Mouse (Mus musculus) liver, postnatal 0 days (tissue): Measurements from ENCODE around the gene Pitpnm2.

Source experiments
- CTCF ChIP-seq: sonication (generic); IDR thresholded peaks from 2 replicates; pipeline ENCODE4 v1.5.1; 2016; ENCODE audit warnings: antibody characterized with exemption, low read depth
- EP300 ChIP-seq: IDR thresholded peaks from 2 replicates; pipeline ENCODE4 v1.6.1; 2016; ENCODE audit warnings: antibody characterized with exemption, low read depth, mild to moderate bottlenecking

DNA sequence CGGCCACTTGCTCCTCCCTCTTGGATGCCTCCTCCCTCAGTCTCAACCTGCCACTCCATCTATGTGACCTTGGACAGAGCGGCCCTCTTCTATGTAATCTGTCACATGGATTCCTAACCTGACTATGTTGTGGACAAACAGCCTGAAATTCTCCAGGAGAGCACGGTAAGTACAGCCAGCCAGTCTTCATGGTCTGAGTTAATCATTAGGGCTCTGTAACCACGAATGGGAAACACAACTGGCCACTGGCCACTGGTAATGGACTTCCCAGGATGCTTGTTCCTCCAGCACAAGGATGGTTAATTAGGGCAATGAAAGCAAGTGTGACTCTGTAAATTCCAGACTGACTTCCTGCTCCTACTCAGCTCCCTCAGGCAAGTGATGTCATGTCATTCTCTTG, 13.4 kb downstream of the Pitpnm2 start:
- no peak for TF ChIP-seq CTCF
- TF ChIP-seq EP300 = peak; percentile 68
